Mouse (Mus musculus) gastrocnemius, postnatal 4 days (tissue): ENCODE data around the gene Cdk4. TPM values are rescaled to one million over a fixed set of nuclear protein-coding genes. Genes with fewer than 3 reads are reported as not detected.
A peak's percentile ranks its signal among the peaks of the same experiment; 100 is the strongest.
"Not testable (repeated sequence)": the region's sequence is repeated elsewhere in the genome, so short reads cannot be mapped to it uniquely, and the experiment has no call there.

ENCODE experiments used
- DNase-seq, 2 experiments: peaks; one replicate each; pipeline ENCODE4 v3.0.0; 2021 to 2022; ENCODE audit warnings: low spot score in 2 of 2, mixed read lengths in 2 of 2
- total RNA-seq, 2 experiments: library from RNA; stranded (reverse); gene quantifications; 2 replicates each; pipeline ENCODE4 v1.2.3; 2021

Cdk4 gene
- total RNA-seq, 2 experiments from 2014 or later: 225 to 253 TPM

- not testable (repeated sequence) for DNase-seq
Observed at GRCm38 (mm10) chr10:127072969-127073368, 9.6 kb downstream of the Cdk4 start.

GRCm38 (mm10) chr10:127073981-127074380 is 10.6 kb downstream of the Cdk4 start:
- no peak for DNase-seq

GRCm38 (mm10) chr10:127075080-127075479 is 11.7 kb downstream of the Cdk4 start, which contains the start of gene Agap2:
Agap2 (plus strand) TSS chr10:127075284.
- no peak for DNase-seq

- no peak for DNase-seq
Observed at GRCm38 (mm10) chr10:127075651-127076050, 12.3 kb downstream of the Cdk4 start.

GRCm38 (mm10) chr10:127076082-127076481 is 12.7 kb downstream of the Cdk4 start:
- no peak for DNase-seq

- DNase-seq: no peak
Observed at GRCm38 (mm10) chr10:127077515-127077914, 14.2 kb downstream of the Cdk4 start.

- no peak for DNase-seq
Observed at GRCm38 (mm10) chr10:127078001-127078676, 14.8 kb downstream of the Cdk4 start.

- DNase-seq: no peak
Observed at GRCm38 (mm10) chr10:127078677-127079575, 15.6 kb downstream of the Cdk4 start.

GRCm38 (mm10) chr10:127079665-127080391 is 16.5 kb downstream of the Cdk4 start:
- no peak for DNase-seq

GRCm38 (mm10) chr10:127080901-127081780 is 17.8 kb downstream of the Cdk4 start:
- no peak for DNase-seq

- DNase-seq: no peak
Observed at GRCm38 (mm10) chr10:127081996-127082620, 18.8 kb downstream of the Cdk4 start.

GRCm38 (mm10) chr10:127083292-127083914 is 20.1 kb downstream of the Cdk4 start:
- no peak for DNase-seq

- DNase-seq: no peak
Observed at GRCm38 (mm10) chr10:127083915-127084306, 20.6 kb downstream of the Cdk4 start.

GRCm38 (mm10) chr10:127085052-127085451 is 21.7 kb downstream of the Cdk4 start:
- DNase-seq: no peak

- DNase-seq: no peak
Observed at GRCm38 (mm10) chr10:127085633-127086032, 22.3 kb downstream of the Cdk4 start.

GRCm38 (mm10) chr10:127090560-127091411 is 27.5 kb downstream of the Cdk4 start:
- DNase-seq: peak in 1 of 2 experiments; percentile 65

GRCm38 (mm10) chr10:127091507-127092396 is 28.4 kb downstream of the Cdk4 start:
- peak in 1 of 2 experiments; percentile 54 for DNase-seq

GRCm38 (mm10) chr10:127092742-127093141 is 29.4 kb downstream of the Cdk4 start:
- DNase-seq: no peak
